Mouse (Mus musculus) layer of hippocampus, adult 9-10 months (tissue): ENCODE measurements at regions not wholly inside any gene's neighbourhood (a gene's known extent, or its start where the extent isn't known, plus 50 kb on each side); places are given as distances from the start of the nearest gene placed in this dataset.

Source experiments
- DNase-seq: peaks from one replicate; pipeline ENCODE4 v3.0.0; 2022; ENCODE audit warnings: low spot score

DNA sequence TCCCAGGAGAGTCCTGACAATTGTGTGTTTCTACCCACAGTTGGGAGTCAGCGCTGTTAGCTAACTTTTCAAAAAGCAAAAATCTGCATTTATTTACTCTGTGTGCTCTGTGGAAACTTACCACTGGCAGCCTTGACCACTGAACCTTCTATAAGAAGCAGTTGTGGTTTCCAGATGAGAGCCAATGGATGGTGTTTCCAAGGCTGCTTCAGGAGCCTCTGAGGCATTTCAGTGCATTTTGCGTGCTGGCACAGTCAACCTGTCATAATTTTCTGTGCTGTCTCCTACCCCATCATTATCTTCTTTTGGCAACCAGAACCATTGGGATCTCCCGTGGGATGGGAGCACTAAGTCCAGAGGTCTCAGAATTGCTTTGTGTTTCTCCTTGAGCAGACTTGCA is 60.3 kb downstream of the 4930544G11Rik start:
- DNase-seq, result no peak

DNA sequence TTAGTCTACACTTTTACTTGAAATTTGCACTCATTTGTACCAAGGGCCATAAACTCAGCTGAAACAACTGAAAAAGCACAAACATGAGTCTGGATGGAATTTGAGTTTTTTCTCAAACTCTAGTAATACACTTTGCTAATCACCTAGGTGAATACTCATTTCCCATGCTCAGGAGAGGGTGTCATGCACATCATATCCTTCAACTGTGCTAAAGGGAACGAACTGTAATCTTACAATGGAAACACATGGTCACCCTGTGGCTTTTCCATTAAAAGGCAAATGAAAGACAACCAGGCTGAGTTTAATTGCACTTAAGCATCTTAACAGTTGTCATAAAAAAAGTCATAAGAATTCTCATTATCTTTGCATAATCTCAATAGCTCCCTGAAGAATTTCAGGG is 71.1 kb downstream of the 4930544G11Rik start:
- DNase-seq, result no peak

DNA sequence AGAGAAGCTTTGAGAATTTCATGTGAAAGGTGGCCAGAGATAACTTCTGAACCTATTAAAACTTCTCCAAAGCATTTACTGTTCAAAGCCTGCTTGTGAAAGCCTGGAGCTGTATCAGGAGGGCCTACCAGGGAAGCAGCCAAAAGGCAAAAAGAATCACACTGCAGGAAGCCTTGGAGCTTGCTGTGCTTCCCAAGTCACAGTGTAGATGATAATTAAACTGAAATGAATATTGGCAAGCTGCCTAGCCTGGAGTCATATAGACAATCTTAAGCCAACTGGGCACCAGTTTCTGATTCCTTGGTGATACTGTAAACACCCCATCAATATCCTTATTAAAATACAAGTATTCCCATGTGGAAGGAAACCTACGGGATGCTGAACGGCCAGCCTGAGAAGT is 84.4 kb downstream of the 4930544G11Rik start:
- DNase-seq, result no peak

DNA sequence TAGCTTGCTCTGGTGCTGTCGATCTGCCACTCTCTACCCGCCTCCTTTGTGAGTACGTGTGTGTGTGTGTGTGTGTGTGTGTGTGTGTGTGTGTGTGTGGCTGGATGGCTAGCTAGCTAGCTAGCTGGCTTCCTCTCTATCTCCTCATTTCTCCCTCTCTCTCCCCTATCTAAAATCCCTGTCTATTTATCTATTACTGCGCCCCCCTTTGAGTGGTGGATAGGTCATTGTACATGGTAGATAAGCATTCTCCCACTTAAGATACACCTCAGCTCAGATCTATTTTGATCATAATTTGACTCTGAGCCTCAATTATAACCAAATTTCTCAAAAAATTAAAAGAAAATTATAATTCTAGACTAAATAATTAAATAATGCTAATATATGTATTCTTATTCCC is 99.4 kb downstream of the 4930544G11Rik start:
- no peak for DNase-seq

DNA sequence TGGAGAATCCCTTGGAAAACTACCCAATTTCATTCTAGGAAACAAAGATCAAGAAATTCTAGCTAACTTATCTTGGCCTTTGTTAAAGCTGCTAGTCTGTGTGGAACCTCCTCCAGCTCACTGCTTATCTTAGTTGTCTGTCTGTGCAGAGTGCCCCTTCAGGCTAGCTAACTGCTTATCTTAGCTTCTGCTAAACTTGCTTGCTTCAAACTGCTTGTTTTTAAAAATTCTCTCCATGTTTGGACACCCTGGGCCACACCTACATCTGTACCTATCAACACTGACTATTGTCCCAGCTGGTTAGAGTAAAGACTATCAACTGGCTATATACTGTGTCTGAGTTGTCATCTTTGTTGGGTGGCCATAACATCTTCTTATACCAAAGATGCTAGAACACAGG is 100.0 kb downstream of the 4930544G11Rik start:
- no peak for DNase-seq

DNA sequence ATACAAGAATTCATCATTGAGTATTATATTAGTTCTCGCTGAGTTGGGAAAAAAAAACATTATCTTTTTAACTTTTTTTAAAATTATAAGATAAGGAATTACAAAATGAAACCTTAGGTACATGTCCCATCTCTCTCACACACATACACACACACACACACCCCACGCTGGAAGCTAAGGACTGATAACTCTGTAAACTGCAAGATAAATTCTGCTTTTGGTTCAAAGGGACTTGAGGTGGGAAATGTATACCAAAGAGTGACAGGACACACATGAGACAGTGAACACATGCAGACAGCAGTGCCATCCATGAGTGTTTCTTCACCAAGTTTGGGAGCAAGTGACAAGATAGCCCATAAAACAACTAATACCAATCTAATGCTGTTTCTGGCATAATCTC is 100.8 kb downstream of the 4930544G11Rik start:
- no peak for DNase-seq

DNA sequence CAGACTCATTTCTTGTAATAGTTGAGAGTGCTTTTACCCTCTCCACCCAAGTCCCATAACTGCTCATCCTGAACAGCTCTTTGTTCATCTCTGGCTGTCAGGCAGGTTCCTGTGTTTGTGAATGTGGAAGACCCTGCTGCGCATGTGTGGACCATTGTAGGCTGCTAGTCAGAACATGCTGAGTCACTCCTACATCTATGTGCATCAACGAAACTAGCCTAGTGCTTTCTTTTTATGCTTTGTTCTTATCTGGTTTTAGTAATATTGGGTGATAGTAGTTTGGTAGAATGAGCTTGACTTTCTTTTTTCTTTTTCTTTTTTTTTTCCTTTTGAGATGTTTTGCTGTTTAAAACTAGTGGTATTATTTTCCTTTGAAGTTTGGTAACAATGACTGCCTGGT is 116.5 kb downstream of the 4930544G11Rik start:
- no peak for DNase-seq

DNA sequence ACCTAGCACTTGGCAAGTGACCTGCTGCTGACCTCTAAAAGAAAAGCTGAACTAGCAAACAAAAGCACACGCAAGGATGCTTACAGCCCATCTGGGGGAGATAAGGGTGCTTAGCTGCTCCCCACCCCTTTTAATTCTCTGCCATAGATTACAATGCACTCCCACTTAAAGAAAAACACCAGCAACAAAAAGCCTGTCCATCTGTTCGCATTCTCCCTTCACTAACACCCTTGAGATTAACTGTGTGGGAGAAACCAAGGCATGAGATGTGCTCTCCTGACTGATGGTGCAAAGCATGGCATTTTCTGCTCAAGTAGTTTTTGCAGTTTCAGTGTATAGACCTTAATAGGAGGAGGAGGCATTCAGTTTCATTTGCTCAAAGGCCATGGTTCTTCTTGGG is 125.0 kb downstream of the 4930544G11Rik start:
- DNase-seq, result no peak

DNA sequence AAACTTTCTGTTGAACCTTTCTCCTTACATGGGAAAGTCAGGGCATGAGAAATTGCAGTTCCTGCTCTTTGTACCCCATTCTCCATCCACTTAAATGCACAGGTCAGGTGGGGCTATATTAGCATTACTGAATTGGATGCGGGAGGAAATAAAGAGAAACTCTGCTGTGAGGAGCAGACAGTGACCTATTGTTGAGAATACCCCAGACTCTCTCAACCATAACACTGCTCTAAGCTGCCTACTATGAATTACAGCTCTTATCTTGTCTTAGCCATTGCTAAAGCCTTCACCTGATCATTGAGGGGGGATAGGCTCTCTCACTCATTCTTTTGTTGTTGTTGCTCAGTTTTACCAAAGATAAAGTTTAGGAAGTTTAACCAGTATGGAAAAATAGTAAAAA is 126.4 kb downstream of the 4930544G11Rik start:
- no peak for DNase-seq

DNA sequence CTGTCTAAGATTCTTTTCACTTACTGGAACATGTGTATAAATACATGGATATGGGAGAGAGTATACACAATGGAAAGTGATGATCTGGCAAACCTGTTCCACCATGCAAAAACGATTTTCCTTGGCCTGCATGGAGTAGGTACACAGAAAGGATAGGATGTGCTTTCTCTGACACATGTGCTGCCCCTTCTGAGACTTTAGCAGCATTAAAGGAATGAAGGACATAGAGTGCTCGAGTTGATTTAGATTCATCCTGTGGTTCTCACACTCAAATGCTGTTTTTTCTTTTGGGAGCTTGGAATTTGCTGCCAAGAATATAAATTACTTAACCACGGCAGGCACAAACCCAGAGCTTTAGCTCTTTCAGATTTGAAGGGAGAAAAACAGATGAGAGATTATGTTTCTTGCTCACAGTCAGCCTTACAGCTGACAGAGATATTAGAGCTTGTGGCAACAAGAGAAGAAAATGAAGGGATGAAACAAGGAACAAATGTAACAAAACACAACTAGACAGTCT is 149.2 kb downstream of the 4930544G11Rik start:
- no peak for DNase-seq

DNA sequence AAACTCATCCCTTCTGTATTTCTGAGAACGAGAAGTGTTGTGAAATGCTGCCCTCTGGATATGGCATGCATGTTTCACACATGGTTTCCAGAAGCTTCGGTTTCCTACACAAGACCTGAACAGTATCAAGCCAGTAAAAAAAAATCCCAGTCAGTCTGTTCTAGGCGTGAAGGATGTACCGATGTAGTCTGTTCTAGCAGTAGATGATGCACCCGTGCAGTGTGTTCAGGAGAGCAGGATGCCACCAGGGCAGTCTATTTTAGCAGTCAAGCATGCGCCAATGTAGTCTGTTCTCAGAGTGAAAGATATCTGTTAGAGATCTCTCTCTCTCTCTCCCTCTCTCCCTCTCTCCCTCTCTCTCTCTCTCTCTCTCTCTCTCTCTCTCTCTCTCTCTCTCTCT is 162.0 kb downstream of the 4930544G11Rik start:
- no peak for DNase-seq

DNA sequence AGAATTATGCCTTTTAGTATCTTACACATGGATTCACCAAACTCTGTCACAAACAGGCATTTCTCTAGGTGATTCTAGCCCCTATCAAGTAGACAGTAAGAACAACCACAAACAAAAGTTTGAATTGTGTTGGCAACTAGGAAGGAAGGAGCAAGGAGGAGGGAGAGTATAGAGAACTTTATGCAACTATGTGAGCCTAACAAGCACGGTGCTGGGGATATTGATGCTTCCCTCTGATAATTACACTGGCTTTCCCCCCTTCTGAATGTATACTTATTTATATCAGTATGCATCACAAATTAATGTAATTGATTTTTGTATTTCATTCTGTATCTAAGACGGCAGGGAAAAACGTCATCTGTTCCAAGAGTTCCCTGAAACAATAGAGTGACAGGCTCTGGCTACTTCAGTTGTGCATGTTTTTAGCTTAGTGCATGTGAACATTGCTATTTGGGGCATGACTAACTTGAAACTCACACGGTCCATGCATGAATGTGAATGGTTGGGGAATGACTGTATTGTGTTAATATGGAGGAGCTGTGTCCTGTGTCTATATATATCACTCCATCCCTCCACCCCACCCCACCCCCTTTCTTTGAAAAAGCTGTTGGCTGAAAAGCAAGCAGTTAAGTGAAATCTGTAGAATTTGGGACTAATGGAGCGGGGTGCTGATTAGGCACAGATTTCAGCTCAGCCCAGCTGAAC is 169.2 kb downstream of the 4930544G11Rik start:
- no peak for DNase-seq

DNA sequence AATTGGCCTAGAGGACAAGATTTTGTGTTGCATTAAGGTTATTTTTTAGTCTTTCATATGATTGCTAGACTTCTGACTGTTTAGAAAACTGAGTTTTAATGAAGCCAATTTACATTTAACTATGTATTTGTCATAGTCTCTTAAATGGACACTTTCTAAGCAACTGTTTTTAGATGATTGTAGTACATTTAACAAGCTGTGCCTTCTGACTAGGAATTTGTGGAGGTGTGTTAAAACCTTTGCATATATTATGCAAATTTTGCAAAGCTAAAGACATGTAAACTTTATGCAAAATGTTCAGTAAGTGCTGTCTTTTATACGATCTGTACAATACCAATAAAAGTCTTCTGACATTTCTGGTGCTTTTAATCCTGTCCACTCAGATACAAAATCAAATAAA is 171.9 kb downstream of the 4930544G11Rik start:
- DNase-seq, result no peak

DNA sequence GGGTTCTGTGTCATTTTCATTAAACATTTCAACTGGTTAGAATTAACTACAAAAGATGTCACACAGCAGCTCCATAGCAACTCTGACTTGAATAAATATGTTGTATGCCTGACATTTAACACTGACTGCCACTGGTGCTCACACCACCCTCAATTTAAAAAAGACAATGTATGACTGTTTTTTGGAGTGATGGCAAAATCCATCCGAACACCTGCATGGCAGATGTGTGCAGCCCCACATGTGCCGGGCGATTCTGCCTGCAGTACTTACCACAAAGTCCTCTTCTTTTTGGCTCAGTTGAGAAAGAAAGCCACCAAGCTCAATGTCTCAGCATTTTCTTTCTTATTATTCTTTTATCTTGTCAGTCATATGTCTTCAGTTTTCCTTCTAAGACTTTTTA is 199.4 kb downstream of the 4930544G11Rik start:
- no peak for DNase-seq

DNA sequence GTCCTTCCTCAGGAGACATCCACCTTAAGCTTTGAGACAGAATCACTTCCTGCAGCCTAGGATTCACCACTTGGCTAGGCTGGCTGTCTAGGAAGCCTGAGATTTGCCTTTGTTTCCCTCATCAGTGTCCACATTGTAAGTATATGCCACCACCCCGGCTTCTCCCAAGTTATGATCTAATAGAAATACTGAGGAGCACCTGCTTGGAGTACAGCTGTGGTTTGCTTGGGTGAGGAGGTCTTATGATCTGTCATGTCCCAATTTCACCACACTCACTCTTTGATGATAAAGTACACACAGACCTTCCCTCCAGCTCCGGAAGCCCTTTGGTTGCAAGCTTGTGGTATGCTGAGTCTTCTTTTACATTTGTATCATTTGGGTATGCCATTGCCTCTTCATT is 202.4 kb downstream of the 4930544G11Rik start:
- DNase-seq, result no peak

DNA sequence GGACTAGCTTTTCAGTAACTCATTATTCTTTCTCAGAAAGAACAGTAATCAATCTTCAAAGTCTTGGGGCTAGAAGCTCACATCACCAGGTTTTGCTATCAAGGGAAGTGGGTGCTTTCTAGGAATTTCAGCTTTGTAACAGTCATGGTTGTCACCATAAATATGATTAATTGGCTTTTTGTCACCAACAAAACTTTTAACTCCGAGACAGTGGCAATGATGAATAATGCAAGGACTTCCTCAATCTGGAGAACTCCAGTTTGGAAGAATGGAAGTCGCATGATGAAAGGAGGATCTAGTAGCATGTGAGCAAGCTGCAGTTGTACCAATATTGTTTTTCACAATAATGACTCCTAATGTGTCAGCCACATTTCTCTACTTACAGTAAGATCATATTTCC is 208.4 kb downstream of the 4930544G11Rik start:
- DNase-seq, result no peak

DNA sequence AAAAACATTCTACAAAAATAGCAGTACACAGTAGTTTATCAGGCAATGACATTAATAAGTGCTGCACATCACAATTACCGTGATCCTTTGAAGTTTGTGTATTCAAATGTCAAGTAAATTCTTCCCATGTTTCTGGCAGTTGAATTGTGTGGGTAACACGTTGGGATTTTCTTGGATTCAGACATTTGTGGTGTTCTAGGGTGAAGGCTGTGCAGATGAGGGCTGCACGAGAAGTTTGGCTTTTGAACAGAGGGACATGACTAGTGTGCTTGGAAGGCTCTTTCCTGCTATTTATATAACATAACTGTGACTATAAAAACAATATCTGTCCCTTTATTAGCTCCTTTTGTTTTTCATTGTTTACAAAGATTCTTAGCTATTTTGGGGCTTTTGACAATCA is 216.5 kb downstream of the 4930544G11Rik start:
- DNase-seq, result no peak

DNA sequence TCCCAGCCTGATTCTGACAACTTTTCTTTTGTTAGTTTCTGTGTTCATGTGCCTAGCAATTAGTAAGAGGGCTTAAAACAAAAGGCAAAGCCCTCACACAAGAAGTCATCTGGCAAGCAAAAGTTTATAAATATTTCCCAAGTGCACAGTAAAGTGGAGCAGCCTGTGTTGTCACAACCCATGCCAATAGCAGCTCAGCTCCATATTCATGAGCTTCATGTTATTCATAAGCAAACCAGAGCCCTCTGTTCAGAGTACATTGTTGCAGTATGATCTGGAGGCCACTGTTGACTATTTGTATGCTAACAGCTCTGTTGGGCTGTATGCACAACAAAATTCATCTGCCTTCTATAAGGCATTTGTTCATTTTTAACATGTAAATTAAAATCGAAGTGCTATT is 245.6 kb downstream of the 4930544G11Rik start:
- DNase-seq, result no peak

DNA sequence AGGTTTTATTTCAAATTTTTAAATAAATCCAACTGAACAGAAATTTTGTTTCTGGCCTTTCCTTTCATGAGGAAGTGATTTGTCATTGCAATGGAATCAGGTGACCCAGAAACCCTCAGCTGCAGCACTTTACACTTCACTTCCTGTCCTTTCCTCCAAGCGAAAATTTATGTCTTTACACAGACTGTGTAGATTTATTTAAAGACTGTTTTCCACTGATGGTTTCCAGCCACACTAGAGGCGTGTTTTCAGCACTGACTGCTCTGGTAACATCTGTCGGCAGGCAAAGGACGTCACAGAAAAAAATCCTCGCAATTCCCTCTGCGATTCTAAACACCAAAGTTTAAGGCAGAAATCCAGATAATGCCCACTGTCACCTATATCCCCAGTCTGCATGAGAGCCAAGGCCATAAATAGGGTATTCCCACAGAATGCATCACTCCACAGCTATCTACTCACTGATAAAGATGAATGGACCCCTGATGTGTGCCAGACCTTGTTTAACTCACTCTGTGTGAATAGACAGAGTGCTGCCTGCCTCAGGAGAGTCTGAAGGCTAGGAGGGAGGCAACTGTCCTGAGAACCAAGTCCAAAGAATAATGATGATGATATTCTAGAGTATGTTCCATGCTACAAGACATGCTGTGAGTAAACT is 247.9 kb downstream of the 4930544G11Rik start:
- DNase-seq, result no peak

DNA sequence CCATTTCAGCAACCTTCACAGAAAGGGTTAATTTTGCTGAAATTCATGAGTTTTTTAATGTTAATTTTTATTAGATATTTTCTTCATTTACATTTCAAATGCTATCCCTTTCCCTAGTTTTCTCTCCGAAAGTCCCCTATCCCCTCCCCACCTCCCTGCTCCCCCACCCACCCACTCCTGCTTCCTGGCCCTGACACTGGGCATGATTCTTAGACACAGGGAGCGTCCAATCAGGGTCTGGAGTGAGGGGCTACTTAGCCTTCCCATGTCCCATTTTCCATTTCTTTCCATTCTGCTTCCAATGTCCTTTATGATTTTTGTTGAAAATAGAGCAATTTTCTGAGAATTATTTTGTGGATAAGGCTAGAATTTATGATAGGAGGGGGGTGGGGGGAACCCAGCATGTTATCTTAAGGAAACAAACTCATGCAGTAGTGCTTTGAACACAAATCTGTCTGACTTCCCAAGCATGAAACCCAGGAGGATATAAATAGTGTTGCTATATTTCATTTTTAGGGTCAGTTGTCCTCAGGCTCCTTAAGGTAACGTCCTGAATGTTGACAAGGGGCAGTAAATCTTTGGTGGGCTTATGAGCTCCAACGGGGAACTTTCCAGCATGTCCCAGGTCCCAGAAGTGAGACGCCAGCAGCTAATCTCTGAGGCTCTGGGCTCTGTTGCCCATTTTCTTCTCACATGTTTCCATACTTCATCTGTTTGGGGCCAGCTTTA is 254.0 kb downstream of the 4930544G11Rik start:
- DNase-seq, result no peak

DNA sequence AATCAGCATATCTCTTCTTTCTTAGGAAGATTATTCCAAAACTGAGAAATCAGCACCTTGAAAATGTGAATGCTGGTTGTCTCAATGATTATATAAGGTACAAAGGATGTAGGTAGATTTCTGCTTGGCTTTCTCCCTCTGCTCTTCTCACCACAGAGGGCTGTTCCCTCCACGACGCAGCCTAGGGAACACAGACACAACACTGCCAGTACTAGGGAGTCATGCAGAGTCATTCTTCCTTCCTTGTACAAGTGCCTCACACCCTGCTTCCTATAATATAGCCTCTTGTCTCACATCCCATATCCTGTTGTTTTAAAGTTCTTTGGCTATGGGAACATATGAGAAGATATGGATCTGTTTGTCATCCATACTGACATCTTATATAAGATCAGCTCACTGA is 265.1 kb downstream of the 4930544G11Rik start:
- no peak for DNase-seq

DNA sequence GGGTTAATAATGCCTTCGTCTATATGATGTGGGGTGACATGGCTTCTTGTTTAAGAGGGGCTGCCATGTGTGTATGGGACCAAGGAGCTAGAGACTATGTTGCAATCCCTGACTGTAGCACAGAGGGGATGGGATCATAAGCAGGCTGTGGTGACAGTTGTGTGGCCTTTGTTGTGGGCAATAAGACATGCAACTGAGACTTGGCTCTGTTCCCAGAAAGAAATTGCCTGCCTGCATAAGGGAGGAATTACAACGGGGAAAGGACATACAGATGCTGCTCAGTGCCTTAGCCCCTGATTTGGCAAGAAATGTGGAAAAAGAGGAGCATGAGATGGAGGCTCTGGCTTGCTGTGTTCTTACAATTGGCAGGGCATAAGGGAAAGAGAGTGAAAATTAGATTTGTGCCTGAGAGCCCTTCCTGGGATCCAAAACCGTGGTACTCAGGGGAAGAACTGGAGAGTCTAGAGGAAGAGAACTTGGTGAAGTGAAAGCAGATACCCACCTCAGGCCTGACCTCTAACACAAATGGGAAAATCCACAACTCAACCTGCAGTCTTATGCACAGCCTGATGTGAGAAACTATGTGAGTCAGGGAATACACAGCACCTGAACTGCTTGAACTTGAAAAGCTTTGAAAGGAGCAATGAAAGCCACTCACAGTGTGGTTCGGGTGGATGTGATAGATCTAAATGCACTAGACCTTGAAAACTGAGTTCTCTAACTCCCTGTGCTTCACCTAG is 271.9 kb downstream of the 4930544G11Rik start:
- no peak for DNase-seq
